Mouse (Mus musculus): ENCODE measurements around the gene Capn15.

GRCm38 (mm10) chr17:25992274-25992673, 6.7 kb upstream of the Capn15 start:
- TF ChIP-seq CTCF (conservative IDR thresholded peaks at IDR 0.05; ENCODE audit: low read length) (no peak), NANOG (IDR thresholded peaks at IDR 0.05; ENCODE audit: borderline replicate concordance, low read length) (no peak)

All from E14TG2a.4 (cell line).